Mouse (Mus musculus): ENCODE results near the gene Unc80. TPM values are rescaled to one million over a fixed set of nuclear protein-coding genes. Genes with fewer than 3 reads are reported as not detected.
"Not testable (repeated sequence)": the region's sequence is repeated elsewhere in the genome, so short reads cannot be mapped to it uniquely, and the experiment has no call there.

The Unc80 gene
- polyA plus RNA-seq, 1 experiment from 2014 or later, result 0.70 TPM

DNA sequence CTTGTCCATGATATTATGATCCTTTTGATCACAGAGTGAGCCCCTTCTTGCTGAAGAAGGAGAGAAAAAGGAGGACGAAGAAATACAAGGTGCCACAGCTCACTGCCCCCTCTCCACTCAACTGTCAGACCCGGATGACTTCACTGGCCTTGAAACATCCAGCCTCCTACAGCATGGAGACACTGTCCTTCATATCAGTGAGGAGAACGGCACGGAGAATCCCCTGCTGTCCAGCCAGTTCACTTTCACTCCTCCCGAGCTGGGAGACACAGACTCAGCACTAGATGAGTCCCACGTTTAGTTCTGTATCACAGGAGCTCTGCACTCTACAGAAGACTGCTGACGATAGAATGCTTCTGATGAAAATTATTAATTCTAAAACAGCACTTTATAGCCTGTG is 227.1 kb downstream of the Unc80 start:
- H3K4me2 ChIP-seq, result no peak overlapping the region
- no peaks in the 10 kb centered on the region for H3K36me3 ChIP-seq (replicated peaks)
- no peak overlapping the region for H3K4me3 ChIP-seq (replicated peaks)
- H3K27me3 ChIP-seq, result no peaks in the 10 kb centered on the region
- H3K4me1 ChIP-seq, result 0 out of 2 replicates have a peak, but pooled peaks cover 2% of the 10 kb centered on the region
- WGBS, result 77% methylated on average over 7 of the region's 7 CpGs
- no peak overlapping the region for H3K9ac ChIP-seq
- no peak for ATAC-seq (ENCODE audit: low FRiP score)
- H3K27ac ChIP-seq, result no peak overlapping the region
- H3K9me3 ChIP-seq, result no peaks in the 10 kb centered on the region

DNA sequence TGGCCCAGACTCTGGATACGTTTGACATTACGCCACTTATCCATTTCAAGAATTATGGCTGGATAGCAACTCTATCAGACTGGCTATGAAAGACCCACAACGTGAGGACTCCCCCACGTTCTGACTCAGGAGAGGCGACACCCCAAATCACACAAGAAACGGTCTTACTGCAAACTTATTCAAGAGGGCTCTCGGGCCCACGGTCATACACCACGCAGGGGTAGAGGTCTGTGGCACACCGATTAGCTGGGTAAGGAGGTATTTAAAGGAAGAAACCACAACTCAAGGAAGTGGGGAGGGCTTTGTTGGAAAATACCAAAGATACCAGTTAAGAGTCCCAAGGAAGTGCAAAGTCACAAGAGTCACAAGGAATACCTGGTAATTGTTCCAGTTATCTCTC is 231.5 kb downstream of the Unc80 start:
- not testable (repeated sequence) for H3K4me3 ChIP-seq (replicated peaks); ATAC-seq (ENCODE audit: low FRiP score); H3K9me3 ChIP-seq; H3K27me3 ChIP-seq; H3K27ac ChIP-seq; H3K9ac ChIP-seq; H3K36me3 ChIP-seq (replicated peaks); H3K4me2 ChIP-seq
- H3K4me1 ChIP-seq, result peaks cover 13% of the 10 kb centered on the region
- 91% methylated on average over 10 of the region's 10 CpGs for WGBS

GRCm38 (mm10) chr1:66700149-66700692 is 232.1 kb downstream of the Unc80 start:
- no peaks in the 10 kb centered on the region for H3K27me3 ChIP-seq
- no peaks in the 10 kb centered on the region for H3K36me3 ChIP-seq (replicated peaks)
- peaks cover 13% of the 10 kb centered on the region for H3K4me1 ChIP-seq
- peak; percentile 63 for ATAC-seq (ENCODE audit: low FRiP score)
- H3K9me3 ChIP-seq, result no peaks in the 10 kb centered on the region
- H3K27ac ChIP-seq, result no peak overlapping the region
- WGBS, result 44% methylated on average over 5 of the region's 5 CpGs
- peak overlapping the region; percentile 67 for H3K4me2 ChIP-seq
- peak overlapping the region; percentile 88 for H3K4me3 ChIP-seq (replicated peaks)
- peak overlapping the region; percentile 86; the same call in 1 of the 2 replicates for H3K9ac ChIP-seq

DNA sequence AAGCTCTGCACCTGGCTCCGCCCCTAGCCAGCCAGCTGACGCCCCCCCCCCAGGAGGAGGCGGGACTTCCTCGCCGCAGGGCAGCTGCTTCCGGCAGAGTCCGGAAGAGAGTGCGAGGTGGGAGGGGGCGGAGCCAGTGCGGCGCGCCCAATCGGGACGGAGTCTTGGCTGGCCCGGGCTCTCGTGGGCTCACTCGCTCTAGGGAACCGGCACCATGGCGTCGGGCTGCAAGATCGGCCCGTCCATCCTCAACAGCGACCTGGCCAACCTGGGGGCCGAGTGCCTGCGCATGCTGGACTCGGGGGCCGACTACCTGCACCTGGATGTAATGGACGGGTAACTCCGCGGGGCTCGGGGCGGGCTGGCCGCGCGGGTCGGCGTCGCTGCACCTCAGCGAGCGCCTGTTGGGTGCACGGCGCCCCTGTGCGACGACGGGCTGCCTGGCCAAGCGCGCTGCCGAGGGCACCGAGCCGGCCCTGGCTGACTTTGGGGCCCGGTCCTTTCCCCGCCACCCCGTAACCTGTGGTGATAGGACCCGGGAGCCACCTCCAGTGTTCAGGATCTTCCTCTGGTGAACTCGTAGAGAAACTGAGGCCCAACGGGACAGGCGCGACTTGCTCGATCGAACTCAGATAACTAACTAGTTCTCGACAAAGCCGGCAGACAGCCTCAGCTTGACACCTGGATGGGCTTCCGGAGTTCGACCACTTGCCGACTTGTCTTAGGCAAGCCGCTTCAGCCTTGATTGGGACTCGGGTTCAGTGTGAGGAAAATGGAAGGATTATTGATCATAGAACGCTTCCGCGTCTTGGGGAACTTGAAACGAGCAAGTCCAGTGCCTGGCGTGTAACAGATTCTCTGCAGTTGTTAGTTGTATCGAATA is 232.8 kb downstream of the Unc80 start, which contains the start of gene Rpe:
Gene Rpe, plus strand, starts transcription at position 139 of the 883 bp plus-strand sequence.
- H3K27me3 ChIP-seq, result no peaks in the 10 kb centered on the region
- H3K9me3 ChIP-seq, result no peaks in the 10 kb centered on the region
- H3K4me3 ChIP-seq (replicated peaks), result peak within 1 kb of the TSS; percentile 88
- H3K36me3 ChIP-seq (replicated peaks), result no peaks in the 10 kb centered on the region
- H3K9ac ChIP-seq, result peak within 1 kb of the TSS; percentile 86
- peaks cover 13% of the 10 kb centered on the region for H3K4me1 ChIP-seq
- H3K4me2 ChIP-seq, result peak within 1 kb of the TSS; percentile 67
- 2% methylated on average over 73 of the region's 73 CpGs for WGBS
- ATAC-seq (ENCODE audit: low FRiP score), result peak; percentile 100
- H3K27ac ChIP-seq, result peak within 1 kb of the TSS; percentile 81

GRCm38 (mm10) chr1:66701576-66701940 is 233.4 kb downstream of the Unc80 start:
- no peaks in the 10 kb centered on the region for H3K9me3 ChIP-seq
- peaks cover 13% of the 10 kb centered on the region for H3K4me1 ChIP-seq
- WGBS, result 41% methylated on average over 2 of the region's 2 CpGs

DNA sequence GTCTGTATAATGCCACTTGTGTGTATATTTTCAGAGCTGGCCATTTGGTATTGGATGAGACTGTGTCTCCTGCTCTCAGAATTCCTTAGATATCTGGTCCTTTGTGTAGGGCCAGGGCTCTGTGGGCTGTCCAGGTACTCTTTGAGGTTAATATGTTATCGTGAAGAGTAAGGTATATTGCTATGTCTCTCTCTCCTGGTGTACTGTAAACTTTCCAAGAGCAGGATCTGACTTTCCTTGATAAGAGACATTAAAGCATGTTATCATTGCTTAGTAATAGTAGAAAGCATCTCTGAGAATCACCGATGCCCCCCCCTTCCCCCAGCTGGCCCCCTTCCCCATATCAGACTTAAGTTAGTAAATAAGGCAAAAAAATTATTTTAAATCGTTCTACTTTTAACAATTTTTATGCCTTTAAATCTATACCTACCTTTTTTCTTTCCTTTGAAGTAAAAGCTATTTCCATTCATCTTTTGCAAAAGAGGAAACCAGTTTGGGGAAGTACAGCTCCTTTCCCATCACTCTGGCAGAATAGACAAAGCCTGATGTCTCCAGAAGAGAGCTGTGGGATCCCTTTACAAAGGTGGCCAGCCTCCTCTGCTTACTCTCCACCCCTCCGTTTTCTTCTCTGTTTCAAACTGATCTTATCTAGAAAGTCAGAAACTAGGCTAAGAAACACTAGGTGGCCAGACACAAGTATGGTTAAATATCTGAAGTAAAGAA is 234.6 kb downstream of the Unc80 start:
- Histone ChIP-seq H3K36me3 (replicated peaks) (0 out of 2 replicates have a peak, but pooled peaks cover 8% of the 10 kb centered on the region), H3K9me3 (no peaks in the 10 kb centered on the region), H3K4me3 (replicated peaks) (no peak overlapping the region), H3K27me3 (no peaks in the 10 kb centered on the region), H3K4me1 (peaks cover 13% of the 10 kb centered on the region), H3K27ac (no peak overlapping the region), H3K9ac (no peak overlapping the region), H3K4me2 (no peak overlapping the region)
- WGBS, result 91% methylated on average over 4 of the region's 4 CpGs
- no peak for ATAC-seq (ENCODE audit: low FRiP score)

More at GRCm38 (mm10) chr1:66701576-66701940, 233.4 kb downstream of the Unc80 start:
- no peak for ATAC-seq (ENCODE audit: low FRiP score)
- no peaks in the 10 kb centered on the region for H3K27me3 ChIP-seq
- peak overlapping the region; percentile 86 for H3K9ac ChIP-seq
- H3K27ac ChIP-seq, result no peak overlapping the region
- H3K4me3 ChIP-seq (replicated peaks), result peak overlapping the region; percentile 88
- H3K4me2 ChIP-seq, result peak overlapping the region; percentile 67
- 0 out of 2 replicates have a peak, but pooled peaks cover 3% of the 10 kb centered on the region for H3K36me3 ChIP-seq (replicated peaks)

DNA sequence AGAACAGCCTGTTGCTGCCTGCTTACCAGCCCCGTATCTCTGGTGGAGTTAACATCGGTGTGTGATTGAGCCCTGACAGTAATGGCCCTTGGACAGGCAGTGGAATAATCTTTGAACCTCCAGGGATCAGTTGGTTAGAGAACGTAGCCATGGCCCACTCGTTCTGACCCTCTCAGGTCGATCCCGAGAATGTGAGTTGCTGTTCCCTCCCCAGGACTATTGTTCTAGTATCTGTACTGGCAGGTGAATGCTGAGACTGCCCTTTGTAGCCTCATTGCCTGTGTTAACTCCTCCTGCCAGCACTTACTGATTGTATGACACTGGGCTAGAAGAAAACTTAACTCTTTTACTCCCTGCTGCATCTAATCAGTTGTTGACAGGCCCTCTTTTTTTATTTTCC is 236.4 kb downstream of the Unc80 start:
- Histone ChIP-seq H3K27ac (no peak overlapping the region), H3K9me3 (no peaks in the 10 kb centered on the region), H3K4me3 (replicated peaks) (no peak overlapping the region), H3K4me1 (peaks cover 13% of the 10 kb centered on the region), H3K4me2 (no peak overlapping the region), H3K27me3 (no peaks in the 10 kb centered on the region), H3K36me3 (replicated peaks) (peaks cover 17% of the 10 kb centered on the region; the same call in 1 of the 2 replicates), H3K9ac (no peak overlapping the region)
- ATAC-seq (ENCODE audit: low FRiP score), result no peak
- WGBS, result 72% methylated on average over 6 of the region's 6 CpGs

GRCm38 (mm10) chr1:66712859-66713258 is 244.7 kb downstream of the Unc80 start:
- Histone ChIP-seq H3K4me3 (replicated peaks) (no peak overlapping the region), H3K36me3 (replicated peaks) (peaks cover 48% of the 10 kb centered on the region), H3K9ac (no peak overlapping the region), H3K4me2 (no peak overlapping the region), H3K9me3 (no peaks in the 10 kb centered on the region), H3K27me3 (no peaks in the 10 kb centered on the region), H3K4me1 (no peaks in the 10 kb centered on the region), H3K27ac (no peak overlapping the region)
- ATAC-seq (ENCODE audit: low FRiP score), result no peak
- WGBS, result 92% methylated on average over 3 of the region's 3 CpGs

GRCm38 (mm10) chr1:66730581-66730980 is 262.4 kb downstream of the Unc80 start:
- Histone ChIP-seq H3K27ac (no peak overlapping the region), H3K9ac (no peak overlapping the region), H3K4me2 (no peak overlapping the region), H3K36me3 (replicated peaks) (peaks cover 11% of the 10 kb centered on the region), H3K9me3 (no peaks in the 10 kb centered on the region), H3K4me1 (no peaks in the 10 kb centered on the region), H3K27me3 (no peaks in the 10 kb centered on the region), H3K4me3 (replicated peaks) (no peak overlapping the region)
- no peak for ATAC-seq (ENCODE audit: low FRiP score)
- 81% methylated on average over 1 of the region's 1 CpGs for WGBS

Other genes starting within 250 kb of the Unc80 start
- gene Rpe, start 232.5 kb downstream of the Unc80 start, polyA plus RNA-seq (2016; fragmentation: Nextera tagmentation; extraction: Ambion mirVana), result 54.6 and 56.6 TPM in 2 replicates

Data from forebrain, embryonic 12.5 days (tissue).